Mouse (Mus musculus) E14TG2a.4 (cell line): ENCODE data around the gene Tmod2.

ENCODE experiments used
- CTCF ChIP-seq: conservative IDR thresholded peaks from 2 replicates; pipeline ENCODE4 v1.5.1; 2014; ENCODE audit warnings: low read length
- POU5F1 ChIP-seq: IDR thresholded peaks from 2 replicates; pipeline ENCODE4 v1.6.1; 2014; ENCODE audit warnings: low read length, borderline replicate concordance

DNA sequence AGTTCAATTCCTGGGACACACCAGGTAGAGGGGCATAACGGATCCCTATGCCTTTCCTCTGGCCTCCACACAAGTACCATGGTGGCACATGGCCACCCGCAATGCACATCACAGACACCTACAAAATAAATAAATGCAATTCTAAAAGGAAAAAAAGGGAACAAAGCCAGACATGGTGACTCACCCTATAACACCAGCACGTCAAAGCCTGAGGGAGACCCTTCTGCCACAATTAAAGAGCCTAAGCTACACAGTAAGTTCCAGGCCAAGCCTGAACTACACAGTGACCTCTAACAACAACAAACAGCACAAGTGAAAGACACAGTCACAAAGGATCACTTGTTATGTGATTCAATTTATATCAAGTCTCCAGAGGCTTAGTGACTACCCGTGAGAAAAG, 57.4 kb downstream of the Tmod2 start:
- TF ChIP-seq CTCF: no peak
- no peak for TF ChIP-seq POU5F1
